Mouse (Mus musculus) heart, embryonic 13.5 days (tissue): ENCODE results near the gene Spats1. TPM values are rescaled to one million over a fixed set of nuclear protein-coding genes. Genes with fewer than 3 reads are reported as not detected.
"Not testable (repeated sequence)": the region's sequence is repeated elsewhere in the genome, so short reads cannot be mapped to it uniquely, and the experiment has no call there.

Experiments used
- ATAC-seq: fragments of 200-750 bp; cut with Nextera tagmentation; 2 replicates; pipeline ENCODE4 v1.8.0; 2017; ENCODE audit warnings: moderate TSS enrichment; ENCODE audit not compliant: insufficient number of reproducible peaks, low FRiP score, low TSS enrichment; ENCODE audit errors: extremely low read depth
- H3K27ac ChIP-seq: fragments of 300-500 bp; sonication (generic); replicated peaks from 2 replicates; pipeline ENCODE4 v1.5.1; 2015; ENCODE audit warnings: moderate library complexity, mild to moderate bottlenecking, inconsistent platforms
- H3K27me3 ChIP-seq: fragments of 300-500 bp; sonication (generic); replicated peaks from 2 replicates; pipeline ENCODE4 v1.6.1; 2015; ENCODE audit warnings: mild to moderate bottlenecking, inconsistent platforms
- H3K36me3 ChIP-seq: fragments of 300-500 bp; sonication (generic); 2 replicates; pipeline ENCODE4 v1.6.1; 2015; ENCODE audit warnings: mild to moderate bottlenecking, inconsistent platforms
- H3K4me1 ChIP-seq: fragments of 300-500 bp; sonication (generic); 2 replicates; pipeline ENCODE4 v1.6.1; 2015; ENCODE audit warnings: inconsistent platforms
- H3K4me2 ChIP-seq: fragments of 300-500 bp; sonication (generic); 2 replicates; pipeline ENCODE4 v1.6.1; 2015; ENCODE audit warnings: inconsistent platforms, mild to moderate bottlenecking, moderate library complexity
- H3K4me3 ChIP-seq: fragments of 300-500 bp; sonication (generic); 2 replicates; pipeline ENCODE4 v1.5.1; 2015; ENCODE audit warnings: moderate library complexity, mild to moderate bottlenecking, inconsistent platforms
- H3K9ac ChIP-seq: fragments of 300-500 bp; sonication (generic); 2 replicates; pipeline ENCODE4 v1.6.1; 2015; ENCODE audit warnings: inconsistent platforms, mild to moderate bottlenecking, moderate library complexity
- H3K9me3 ChIP-seq: fragments of 300-500 bp; sonication (generic); 2 replicates; pipeline ENCODE4 v1.6.1; 2016; ENCODE audit warnings: inconsistent platforms
- WGBS: fragments of 180-500 bp; shearing (Covaris S2); methylation state at CpG from one replicate; pipeline ENCODE4 v1.1.7; 2015; ENCODE audit warnings: mixed read lengths; 5-methylcytosine and 5-hydroxymethylcytosine counted together
- polyA plus RNA-seq: library from polyadenylated mRNA; unstranded; fragments of >200 nt; fragmentation: Nextera tagmentation; extraction: Ambion mirVana; gene quantifications from 2 replicates; pipeline ENCODE4 v1.2.1, GENCODE M21; 2015

Gene Spats1
- polyA plus RNA-seq, 1 experiment from 2014 or later, result 0.98 TPM

GRCm38 (mm10) chr17:45462506-45462905, 12.7 kb downstream of the Spats1 start:
- Histone ChIP-seq H3K4me3 (no peak overlapping the region), H3K9ac (no peak overlapping the region), H3K9me3 (peaks cover 5% of the 10 kb centered on the region; the same call in 1 of the 2 replicates), H3K27me3 (no peaks in the 10 kb centered on the region), H3K27ac (no peak overlapping the region), H3K4me2 (no peak overlapping the region), H3K4me1 (no peaks in the 10 kb centered on the region), H3K36me3 (no peaks in the 10 kb centered on the region)
- WGBS, result 86% methylated on average over 4 of the region's 4 CpGs
- no peak for ATAC-seq

GRCm38 (mm10) chr17:45459062-45459461, 16.2 kb downstream of the Spats1 start:
- Histone ChIP-seq H3K4me2 (no peak overlapping the region), H3K9ac (no peak overlapping the region), H3K9me3 (no peaks in the 10 kb centered on the region), H3K27me3 (no peaks in the 10 kb centered on the region), H3K4me3 (no peak overlapping the region), H3K27ac (no peak overlapping the region), H3K36me3 (no peaks in the 10 kb centered on the region), H3K4me1 (no peaks in the 10 kb centered on the region)
- WGBS, result 70% methylated on average over 7 of the region's 8 CpGs
- ATAC-seq, result no peak

- no peak overlapping the region for H3K9ac ChIP-seq
- H3K4me1 ChIP-seq, result no peaks in the 10 kb centered on the region
- no peak overlapping the region for H3K4me3 ChIP-seq
- H3K27ac ChIP-seq, result no peak overlapping the region
- no peak for ATAC-seq
- no peaks in the 10 kb centered on the region for H3K27me3 ChIP-seq
- no peaks in the 10 kb centered on the region for H3K9me3 ChIP-seq
- H3K4me2 ChIP-seq, result no peak overlapping the region
- no peaks in the 10 kb centered on the region for H3K36me3 ChIP-seq
- 66% methylated on average over 4 of the region's 4 CpGs for whole genome bisulfite sequencing
Observed at GRCm38 (mm10) chr17:45458516-45458915, 16.7 kb downstream of the Spats1 start.

GRCm38 (mm10) chr17:45457487-45457886, 17.7 kb downstream of the Spats1 start:
- no peaks in the 10 kb centered on the region for H3K36me3 ChIP-seq
- H3K27ac ChIP-seq, result no peak overlapping the region
- 86% methylated on average over 5 of the region's 5 CpGs for WGBS
- H3K4me1 ChIP-seq, result no peaks in the 10 kb centered on the region
- H3K4me2 ChIP-seq, result no peak overlapping the region
- no peak overlapping the region for H3K9ac ChIP-seq
- ATAC-seq, result no peak
- H3K27me3 ChIP-seq, result no peaks in the 10 kb centered on the region
- no peak overlapping the region for H3K4me3 ChIP-seq
- no peaks in the 10 kb centered on the region for H3K9me3 ChIP-seq

- ATAC-seq, result no peak
- Histone ChIP-seq H3K4me3 (no peak overlapping the region), H3K9ac (no peak overlapping the region), H3K36me3 (no peaks in the 10 kb centered on the region), H3K27ac (no peak overlapping the region), H3K4me2 (no peak overlapping the region), H3K4me1 (no peaks in the 10 kb centered on the region), H3K27me3 (no peaks in the 10 kb centered on the region), H3K9me3 (no peaks in the 10 kb centered on the region)
- WGBS, result 53% methylated on average over 13 of the region's 13 CpGs
Observed at GRCm38 (mm10) chr17:45456260-45457152, 18.7 kb downstream of the Spats1 start.

- H3K36me3 ChIP-seq, H3K9ac ChIP-seq, H3K27me3 ChIP-seq, ATAC-seq, H3K4me2 ChIP-seq, H3K27ac ChIP-seq, H3K4me3 ChIP-seq, H3K4me1 ChIP-seq, H3K9me3 ChIP-seq: not testable (repeated sequence)
- WGBS, result 86% methylated on average over 8 of the region's 9 CpGs
Observed at GRCm38 (mm10) chr17:45455783-45456182, 19.4 kb downstream of the Spats1 start.

GRCm38 (mm10) chr17:45454794-45455193, 20.4 kb downstream of the Spats1 start:
- Histone ChIP-seq H3K4me2 (no peak overlapping the region), H3K4me3 (no peak overlapping the region), H3K36me3 (no peaks in the 10 kb centered on the region), H3K9ac (no peak overlapping the region), H3K27me3 (no peaks in the 10 kb centered on the region), H3K9me3 (no peaks in the 10 kb centered on the region), H3K27ac (no peak overlapping the region), H3K4me1 (no peaks in the 10 kb centered on the region)
- 75% methylated on average over 2 of the region's 2 CpGs for WGBS
- no peak for ATAC-seq

- no peak for ATAC-seq
- WGBS, result 92% methylated on average over 1 of the region's 1 CpGs
- Histone ChIP-seq H3K4me1 (peaks cover 4% of the 10 kb centered on the region), H3K27me3 (no peaks in the 10 kb centered on the region), H3K9ac (no peak overlapping the region), H3K4me2 (no peak overlapping the region), H3K36me3 (peaks cover 2% of the 10 kb centered on the region; the same call in 1 of the 2 replicates), H3K27ac (no peak overlapping the region), H3K4me3 (no peak overlapping the region), H3K9me3 (no peaks in the 10 kb centered on the region)
Observed at GRCm38 (mm10) chr17:45452271-45452670, 22.9 kb downstream of the Spats1 start.

GRCm38 (mm10) chr17:45450153-45450552, 25.1 kb downstream of the Spats1 start:
- H3K4me1 ChIP-seq, result peaks cover 9% of the 10 kb centered on the region
- no peak overlapping the region for H3K4me3 ChIP-seq
- H3K9ac ChIP-seq, result no peak overlapping the region
- no peak overlapping the region for H3K4me2 ChIP-seq
- no peaks in the 10 kb centered on the region for H3K9me3 ChIP-seq
- WGBS, result 92% methylated on average over 6 of the region's 6 CpGs
- ATAC-seq, result no peak
- peaks cover 5% of the 10 kb centered on the region; the same call in 1 of the 2 replicates for H3K36me3 ChIP-seq
- no peak overlapping the region for H3K27ac ChIP-seq
- no peaks in the 10 kb centered on the region for H3K27me3 ChIP-seq

- H3K4me1 ChIP-seq, result peaks cover 9% of the 10 kb centered on the region
- no peak overlapping the region for H3K27ac ChIP-seq
- no peak overlapping the region for H3K9ac ChIP-seq
- 86% methylated on average over 8 of the region's 8 CpGs for WGBS
- no peak overlapping the region for H3K4me2 ChIP-seq
- H3K27me3 ChIP-seq, result no peaks in the 10 kb centered on the region
- no peaks in the 10 kb centered on the region for H3K9me3 ChIP-seq
- no peak overlapping the region for H3K4me3 ChIP-seq
- peaks cover 10% of the 10 kb centered on the region; the same call in 1 of the 2 replicates for H3K36me3 ChIP-seq
- ATAC-seq, result no peak
Observed at GRCm38 (mm10) chr17:45449586-45449985, 25.6 kb downstream of the Spats1 start.

GRCm38 (mm10) chr17:45447063-45447462, 28.2 kb downstream of the Spats1 start:
- no peak for ATAC-seq
- H3K9ac ChIP-seq, result no peak overlapping the region
- no peak overlapping the region for H3K27ac ChIP-seq
- H3K9me3 ChIP-seq, result no peaks in the 10 kb centered on the region
- WGBS, result 51% methylated on average over 2 of the region's 2 CpGs
- H3K36me3 ChIP-seq, result peaks cover 22% of the 10 kb centered on the region; the same call in 1 of the 2 replicates
- H3K27me3 ChIP-seq, result no peaks in the 10 kb centered on the region
- H3K4me1 ChIP-seq, result peaks cover 14% of the 10 kb centered on the region
- no peak overlapping the region for H3K4me3 ChIP-seq
- no peak overlapping the region for H3K4me2 ChIP-seq

GRCm38 (mm10) chr17:45445923-45446322, 29.3 kb downstream of the Spats1 start:
- no peak overlapping the region for H3K4me3 ChIP-seq
- ATAC-seq, result no peak
- peaks cover 14% of the 10 kb centered on the region for H3K4me1 ChIP-seq
- no peaks in the 10 kb centered on the region for H3K9me3 ChIP-seq
- H3K4me2 ChIP-seq, result no peak overlapping the region
- H3K36me3 ChIP-seq, result peaks cover 32% of the 10 kb centered on the region
- no peak overlapping the region for H3K9ac ChIP-seq
- 87% methylated on average over 4 of the region's 4 CpGs for WGBS
- no peak overlapping the region for H3K27ac ChIP-seq
- no peaks in the 10 kb centered on the region for H3K27me3 ChIP-seq
